Mouse (Mus musculus): Measurements from ENCODE around the gene 2410141K09Rik.
"Not testable (repeated sequence)": the region's sequence is repeated elsewhere in the genome, so short reads cannot be mapped to it uniquely, and the experiment has no call there.

The 2410141K09Rik gene

DNA sequence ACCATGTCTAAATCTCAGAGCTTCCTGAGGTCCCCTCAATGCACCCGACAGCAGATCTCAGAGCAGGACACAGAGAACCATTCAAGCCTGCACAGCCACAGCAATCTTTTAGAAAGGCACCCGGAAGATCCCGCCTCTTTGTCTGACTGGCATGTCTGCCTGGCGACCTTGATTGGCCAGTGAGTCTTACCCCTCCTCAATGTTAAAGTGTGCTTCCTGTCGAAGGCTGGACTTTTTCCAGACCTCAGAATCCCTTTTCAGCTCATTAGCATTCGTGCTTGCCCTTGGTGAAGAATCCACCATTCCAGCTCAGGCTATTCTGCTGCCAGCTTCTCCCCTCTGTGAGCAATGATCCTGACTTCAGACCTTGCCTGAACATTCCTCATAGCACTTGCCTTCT is at the start of gene 2410141K09Rik:
Gene 2410141K09Rik, minus strand, starts transcription at position 101 of the 400 bp plus-strand sequence.
- in situ Hi-C loops (cut with MboI; ENCODE audit: low pct_unique_long_range_greater_than_20kb in 1 of 2, low sequenced_read_pairs in 2 of 2, unreplicated experiment in 1 of 2): not testable (repeated sequence)

DNA sequence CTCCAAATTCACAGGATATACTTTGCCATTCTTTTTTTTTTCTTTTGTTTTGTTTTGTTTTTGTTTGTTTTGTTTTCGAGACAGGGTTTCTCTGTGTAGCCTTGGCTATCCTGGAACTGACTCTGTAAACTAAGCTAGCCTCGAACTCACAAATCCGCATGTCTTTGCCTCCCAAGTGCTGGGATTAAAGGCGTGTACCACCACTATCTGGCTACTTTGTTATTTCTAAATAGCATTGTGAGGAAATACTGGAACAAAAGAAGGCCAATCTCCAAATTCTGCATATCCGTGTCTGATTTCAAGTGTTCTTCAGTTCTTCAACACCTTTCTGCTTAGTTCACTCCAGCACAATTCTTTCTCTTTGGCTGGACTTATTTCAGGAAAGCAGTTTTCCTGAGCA is 14.1 kb downstream of the 2410141K09Rik start:
- in situ Hi-C loops (cut with MboI; ENCODE audit: low pct_unique_long_range_greater_than_20kb in 1 of 2, low sequenced_read_pairs in 2 of 2, unreplicated experiment in 1 of 2): not testable (repeated sequence)

DNA sequence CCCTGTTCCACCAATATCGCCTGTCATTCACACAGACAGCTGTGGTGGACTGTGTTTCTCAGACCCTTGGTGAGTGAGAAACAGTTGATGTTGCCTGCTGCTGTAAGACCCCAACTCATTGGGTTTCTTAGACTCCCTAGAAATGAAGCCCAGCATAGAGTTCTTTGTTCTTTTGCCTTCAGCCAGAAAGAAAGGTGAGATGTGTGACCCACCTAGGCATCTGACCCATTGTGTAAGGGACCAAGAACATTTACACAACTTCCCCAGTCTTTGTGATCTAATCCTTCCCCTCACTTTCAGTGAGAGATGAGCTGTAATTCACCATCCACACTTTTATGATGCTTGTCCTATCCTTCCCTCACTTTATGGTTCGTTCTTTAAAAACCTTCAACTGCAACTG is 26.0 kb downstream of the 2410141K09Rik start:
- in situ Hi-C loops (cut with MboI; ENCODE audit: low pct_unique_long_range_greater_than_20kb in 1 of 2, low sequenced_read_pairs in 2 of 2, unreplicated experiment in 1 of 2): loop anchor here in 1 of 2 experiments (10.0 kb wide), 1 partner anchor 300 kb away; no protein-coding TSS in a partner anchor
